Mouse (Mus musculus): ENCODE results near the gene Pigk.
A peak's percentile ranks its signal among the peaks of the same experiment; 100 is the strongest.
"Not testable (repeated sequence)": the region's sequence is repeated elsewhere in the genome, so short reads cannot be mapped to it uniquely, and the experiment has no call there.

Pigk gene

DNA sequence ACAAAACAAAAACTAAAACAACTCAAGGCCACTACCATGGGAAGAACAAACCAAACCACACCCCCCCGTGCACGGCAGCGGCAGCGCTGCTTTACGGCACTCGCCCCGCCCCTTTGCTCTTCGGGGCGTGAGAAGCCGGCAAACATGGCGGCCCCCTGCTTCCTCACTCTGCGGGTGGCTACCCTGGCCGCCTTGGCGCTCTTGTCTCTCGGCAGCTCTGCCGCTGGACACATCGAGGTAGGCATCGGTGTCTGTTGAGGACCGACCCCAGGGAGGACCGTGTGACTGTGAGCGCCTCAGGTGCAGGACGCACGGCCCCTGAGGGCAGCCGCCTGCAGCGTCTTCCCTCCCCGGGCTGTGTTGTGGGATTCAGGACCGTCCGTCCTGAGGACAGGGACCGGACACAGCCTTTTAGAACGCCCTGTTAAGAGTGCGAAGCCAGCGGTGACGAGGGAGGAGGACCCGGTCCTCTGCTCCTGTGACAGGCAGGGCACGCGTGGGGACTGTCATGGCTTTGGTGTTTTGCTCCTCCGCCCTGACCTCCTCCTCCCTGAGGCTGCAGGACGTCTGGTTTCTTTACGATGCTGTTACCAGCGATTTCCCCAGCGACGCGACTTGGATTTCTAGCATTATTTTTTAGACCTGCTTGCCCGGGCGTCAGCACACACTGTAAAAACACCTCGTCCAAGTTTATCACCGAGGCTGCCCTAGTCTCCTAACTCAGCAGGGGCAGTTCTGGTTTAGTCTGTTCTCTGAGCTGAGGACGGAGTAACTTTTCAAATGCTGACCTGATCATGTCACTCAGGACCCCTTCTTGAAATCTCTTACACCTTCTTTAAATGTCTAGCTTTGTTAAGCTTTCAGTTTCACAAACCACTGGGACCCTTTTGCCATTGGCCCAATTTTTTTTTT is at the start of gene Pigk:
Gene Pigk (plus strand): TSS at position 110 of the 912 bp plus-strand sequence.
- peak; percentile 89 for DNase-seq

DNA sequence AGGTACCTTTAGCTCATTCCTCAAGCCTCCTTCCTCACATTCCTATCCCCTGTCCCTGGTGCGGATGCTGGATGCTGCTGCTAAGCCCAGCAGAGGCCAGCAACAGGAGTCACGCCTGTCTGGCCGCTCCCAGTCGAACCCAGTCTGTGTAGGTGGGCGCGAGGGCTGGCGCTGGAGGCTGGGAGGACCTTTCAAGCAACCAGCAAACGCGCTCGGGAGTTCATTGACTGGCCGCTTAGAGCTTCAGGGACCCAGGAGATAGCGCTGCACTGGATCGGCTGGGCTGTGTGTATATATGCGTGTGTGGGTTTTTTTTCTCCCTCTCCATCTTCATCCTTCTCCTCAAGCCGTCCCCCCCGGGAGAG is 46.9 kb upstream of the Pigk start:
- DNase-seq: peak; percentile 67

GRCm38 (mm10) chr3:152667356-152668211 is 46.3 kb upstream of the Pigk start:
- peak; percentile 82 for DNase-seq

- DNase-seq: no peak
These were observed 45.7 kb upstream of the Pigk start, which contains the start of gene Ak5 for GRCm38 (mm10) chr3:152668239-152668638. Gene Ak5, minus strand, starts transcription at chr3:152668360.

- DNase-seq: peak; percentile 29
These were observed 45.1 kb upstream of the Pigk start for GRCm38 (mm10) chr3:152668793-152669192.

- DNase-seq: no peak
These were observed 44.1 kb upstream of the Pigk start for GRCm38 (mm10) chr3:152669783-152670182.

- DNase-seq: no peak
These were observed 39.2 kb upstream of the Pigk start for GRCm38 (mm10) chr3:152674663-152675062.

DNA sequence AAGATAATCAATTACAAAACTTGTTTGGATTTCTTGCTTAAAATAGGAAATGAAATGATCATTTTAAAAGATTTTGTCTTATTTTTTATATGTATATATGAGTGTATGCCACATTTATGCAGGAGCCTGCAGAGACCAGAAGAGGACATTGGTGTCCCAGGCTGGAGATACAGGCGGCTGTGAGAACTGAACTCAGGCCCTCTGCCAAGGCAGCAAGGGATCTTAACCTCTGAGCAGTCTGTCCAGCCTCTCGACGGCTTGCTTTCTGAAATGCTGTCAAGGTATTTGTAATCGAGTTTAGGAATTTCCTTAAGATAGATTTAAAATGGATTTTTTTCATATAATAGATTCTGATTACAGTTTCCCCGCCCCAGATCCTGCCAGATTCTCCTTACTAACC is 25.4 kb upstream of the Pigk start:
- no peak for DNase-seq

DNA sequence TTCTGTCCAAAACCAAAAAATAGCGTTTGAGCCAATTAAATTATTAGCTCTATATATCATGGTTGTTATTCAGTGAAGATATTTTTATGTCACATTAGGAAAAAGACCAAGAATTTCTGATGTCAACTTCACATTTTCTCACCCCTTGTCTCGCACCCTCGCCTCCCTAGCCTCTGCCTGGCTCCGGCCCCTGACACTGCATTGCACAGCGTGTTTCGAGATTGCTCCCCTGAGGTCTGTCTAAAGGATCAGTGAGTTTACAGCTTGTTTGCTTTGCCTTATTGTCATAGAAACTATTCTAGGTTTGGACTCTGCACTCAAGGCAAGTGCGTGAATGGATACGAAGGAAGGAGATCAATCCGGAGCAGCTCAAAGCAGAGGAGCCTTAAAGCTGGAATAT is 24.8 kb upstream of the Pigk start:
- no peak for DNase-seq

- no peak for DNase-seq
These were observed 18.9 kb upstream of the Pigk start for GRCm38 (mm10) chr3:152694950-152695349.

- no peak for DNase-seq
These were observed 15.9 kb upstream of the Pigk start for GRCm38 (mm10) chr3:152698017-152698416.

DNA sequence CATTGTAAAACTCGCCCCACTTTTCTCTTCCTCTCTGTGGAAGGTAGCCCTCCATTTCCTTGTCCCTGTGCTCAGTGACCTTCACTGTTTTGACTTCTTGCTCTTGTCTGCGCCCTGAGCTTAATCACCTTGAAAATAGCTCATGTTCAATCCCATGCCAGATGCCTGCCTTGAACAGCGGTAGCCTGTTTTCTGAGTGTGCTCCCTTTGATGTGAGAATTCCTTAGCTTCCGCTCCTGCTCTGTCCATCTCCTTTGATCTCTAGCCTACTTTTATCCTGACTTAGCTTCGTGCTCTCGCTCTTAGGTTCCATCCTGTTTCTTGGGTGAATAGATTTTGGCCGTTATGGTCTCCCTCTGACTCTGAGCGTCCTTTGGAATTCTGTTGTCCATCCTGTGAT is 14.6 kb upstream of the Pigk start:
- DNase-seq: no peak

- DNase-seq: not testable (repeated sequence)
These were observed 12.4 kb upstream of the Pigk start for GRCm38 (mm10) chr3:152701536-152701935.

DNA sequence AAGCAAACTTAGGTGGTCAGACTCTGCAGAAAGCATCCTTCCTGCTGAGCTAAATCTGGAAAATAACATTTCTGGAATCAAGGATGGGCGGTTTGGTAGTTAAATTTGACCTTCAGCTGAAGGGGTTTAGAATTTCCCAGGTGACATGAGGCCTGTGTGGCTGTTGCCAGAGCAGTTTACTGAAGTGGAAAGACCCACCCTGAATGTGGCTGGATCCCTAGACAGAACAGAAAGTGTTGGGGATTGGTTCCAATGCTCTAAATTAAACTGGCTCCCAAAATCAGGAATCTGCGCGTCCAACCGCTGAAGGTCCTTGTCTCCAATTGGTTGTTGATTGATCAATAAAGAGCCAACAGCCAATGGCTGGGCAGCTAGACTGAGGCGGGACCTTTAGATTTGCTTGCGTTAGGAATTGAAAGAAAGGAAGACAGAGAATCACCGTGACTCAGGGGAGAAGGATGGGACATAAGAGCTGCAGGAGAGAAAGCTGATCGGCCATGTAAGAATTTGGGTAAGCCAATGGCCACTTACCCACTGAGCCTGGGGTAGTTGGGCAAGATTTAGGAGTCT is 11.5 kb upstream of the Pigk start:
- DNase-seq: no peak

- no peak for DNase-seq
These were observed 8.1 kb upstream of the Pigk start for GRCm38 (mm10) chr3:152705826-152706225.

DNA sequence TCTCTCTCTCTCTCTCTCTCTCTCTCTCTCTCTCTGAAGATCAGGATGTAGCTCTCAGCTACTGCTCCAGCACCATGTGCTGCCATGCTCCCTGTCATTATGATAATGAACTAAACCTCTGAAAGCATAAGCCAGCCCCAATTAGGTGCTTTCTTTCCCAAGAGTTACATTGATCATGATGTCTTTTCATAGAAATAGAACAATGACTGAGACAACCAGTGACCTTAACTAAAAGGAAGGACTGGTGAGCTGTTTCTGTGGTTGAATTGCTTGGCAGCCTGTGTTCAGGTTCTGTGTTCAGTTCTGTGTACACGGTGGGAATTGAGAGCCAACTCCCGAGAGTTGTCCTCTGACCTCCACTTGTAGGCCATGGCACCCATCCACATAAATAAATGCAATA is 7.0 kb upstream of the Pigk start:
- DNase-seq: no peak

- no peak for DNase-seq
These were observed 6.5 kb upstream of the Pigk start for GRCm38 (mm10) chr3:152707321-152707823.

- DNase-seq: no peak
These were observed 4.0 kb upstream of the Pigk start for GRCm38 (mm10) chr3:152709936-152710335.

- no peak for DNase-seq
These were observed 943 bp upstream of the Pigk start for GRCm38 (mm10) chr3:152712957-152713356.

GRCm38 (mm10) chr3:152721301-152721700 is 7.4 kb downstream of the Pigk start:
- no peak for DNase-seq

- no peak for DNase-seq
These were observed 8.9 kb downstream of the Pigk start for GRCm38 (mm10) chr3:152722836-152723235.

DNA sequence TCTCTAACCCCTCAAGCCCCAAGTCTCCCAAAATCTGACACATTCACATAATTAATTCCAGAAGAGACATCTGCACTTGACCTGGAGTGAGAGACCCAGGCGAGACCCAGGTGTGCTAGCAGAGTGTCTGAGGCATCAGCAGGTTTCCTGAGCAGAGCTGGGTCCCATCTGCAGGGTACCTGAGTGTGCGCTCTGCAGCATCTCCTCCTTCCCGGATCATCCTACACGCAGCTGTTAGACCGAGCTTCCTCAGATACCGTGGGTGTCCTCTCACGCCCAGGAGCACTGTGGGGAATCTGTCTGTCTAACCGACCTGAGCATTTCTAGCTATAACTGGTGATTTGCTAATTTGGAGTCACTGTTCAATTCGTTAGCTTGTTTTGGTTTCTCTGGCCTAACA is 10.5 kb downstream of the Pigk start:
- peak; percentile 73 for DNase-seq

DNA sequence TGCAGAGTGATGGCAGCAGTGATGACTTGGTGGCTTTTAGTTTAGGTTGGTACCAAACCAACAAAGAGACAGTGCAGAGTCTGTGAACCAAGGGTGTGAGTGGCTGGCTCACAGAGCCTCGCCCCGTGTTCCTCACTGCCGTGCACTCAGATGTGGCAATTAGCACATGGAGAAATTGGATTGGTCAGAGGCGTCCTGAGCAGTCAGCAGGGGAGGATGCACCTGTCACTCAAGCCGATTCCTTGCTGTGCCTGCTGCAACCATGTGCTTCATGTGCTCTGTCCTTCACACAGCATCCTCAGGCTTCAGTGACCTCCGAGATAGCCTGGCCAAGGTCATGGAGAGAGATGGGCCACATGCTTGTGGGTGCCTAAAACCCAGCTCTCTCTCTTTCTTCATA is 14.3 kb downstream of the Pigk start:
- no peak for DNase-seq

Data from right cerebral cortex, adult 18-20 months (tissue).